Mouse (Mus musculus): ENCODE results near the gene Iqcf3.

- TF ChIP-seq CEBPB (IDR thresholded peaks at IDR 0.05; ENCODE audit: low read depth), result no peak
- no peak for TF ChIP-seq CTCF (IDR thresholded peaks at IDR 0.05; ENCODE audit: control insufficient read depth, insufficient read depth, insufficient read length)
These were observed 47.9 kb downstream of the Iqcf3 start for GRCm38 (mm10) chr9:106513566-106513965.

All from C2C12 (cell line).